Mouse (Mus musculus) spleen, postnatal 10 days (tissue): ENCODE measurements around the gene Gm20683.
"Not testable (repeated sequence)": the region's sequence is repeated elsewhere in the genome, so short reads cannot be mapped to it uniquely, and the experiment has no call there.

ENCODE experiments used
- DNase-seq, 2 experiments: peaks; one replicate each; pipeline ENCODE4 v3.0.0; 2021 to 2022; ENCODE audit warnings: low spot score in 2 of 2

Gm20683 gene

DNA sequence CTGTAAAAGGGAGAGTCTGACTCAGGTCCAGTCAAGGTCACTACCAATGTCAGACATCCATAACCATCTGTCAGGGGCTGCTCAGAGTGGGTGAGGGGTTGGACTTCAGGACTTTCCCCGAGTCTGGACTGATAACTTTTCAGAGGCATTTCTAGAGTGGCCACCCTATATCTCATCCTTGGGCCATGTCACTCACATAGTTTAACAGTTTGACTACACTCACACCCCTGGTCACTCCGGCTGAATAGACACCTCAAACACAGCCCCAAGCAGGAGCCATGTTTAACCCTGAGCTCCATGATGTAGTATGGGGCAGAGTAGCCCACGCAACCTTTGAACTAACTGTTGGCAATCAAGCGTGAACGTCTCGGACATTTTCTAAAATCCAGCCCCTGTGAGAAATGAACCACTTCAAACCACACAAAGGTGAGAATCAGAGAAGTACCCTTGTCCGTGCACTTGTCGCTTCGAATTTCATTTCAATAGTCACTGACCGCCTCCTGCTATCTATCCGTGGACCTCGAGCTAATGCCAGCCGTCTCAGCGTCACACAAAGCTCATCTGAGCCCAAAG, 32.7 kb upstream of the Gm20683 start:
- DNase-seq: no peak

GRCm38 (mm10) chr17:25873405-25874147, 32.0 kb upstream of the Gm20683 start:
- DNase-seq: no peak

DNA sequence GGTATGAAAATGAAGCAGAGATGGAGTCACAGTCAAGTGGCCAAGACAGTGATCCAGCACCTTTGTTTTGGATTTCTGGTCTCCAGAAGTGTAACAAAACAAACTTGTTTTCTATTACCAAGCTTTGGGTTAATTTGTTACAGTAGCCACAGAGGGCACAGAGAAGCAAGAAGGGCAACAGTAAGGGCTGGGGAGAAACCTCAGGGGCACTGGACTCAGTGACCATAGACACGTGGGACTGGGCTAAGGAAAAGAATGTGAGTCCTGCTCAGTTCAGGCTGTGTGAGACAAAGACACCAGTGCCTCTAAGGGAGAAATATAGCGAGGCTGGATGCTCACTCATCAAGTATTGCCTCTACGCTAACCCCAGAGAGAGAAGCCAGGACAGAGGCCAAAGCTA, 31.1 kb upstream of the Gm20683 start:
- DNase-seq: no peak

DNA sequence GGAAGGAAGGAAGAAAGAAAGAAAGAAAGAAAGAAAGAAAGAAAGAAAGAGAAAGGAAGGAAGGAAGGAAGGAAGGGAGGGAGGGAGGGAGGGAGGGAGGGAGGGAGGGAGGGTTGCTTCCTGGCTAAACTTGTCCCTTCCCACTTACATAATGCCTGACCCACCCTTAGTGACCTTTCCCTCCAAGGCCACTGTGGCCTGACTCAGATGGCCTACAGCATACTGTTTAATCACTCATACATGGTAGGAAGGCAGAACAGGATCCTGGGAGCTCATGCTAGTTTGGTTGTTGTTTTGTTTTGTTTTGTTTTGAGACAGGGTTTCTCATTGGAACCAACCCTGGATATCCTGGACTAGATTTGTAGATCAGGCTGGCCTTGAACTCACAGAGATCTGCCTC, 30.0 kb upstream of the Gm20683 start:
- DNase-seq: not testable (repeated sequence)

- no peak for DNase-seq
These were observed 28.4 kb upstream of the Gm20683 start for GRCm38 (mm10) chr17:25869954-25870353.

GRCm38 (mm10) chr17:25869498-25869897, 27.9 kb upstream of the Gm20683 start:
- no peak for DNase-seq

- DNase-seq: peak; percentile 49 to 58
These were observed 27.1 kb upstream of the Gm20683 start, which contains the start of gene Mcrip2 for GRCm38 (mm10) chr17:25868601-25869191. Gene Mcrip2, minus strand, starts transcription at chr17:25868764.

DNA sequence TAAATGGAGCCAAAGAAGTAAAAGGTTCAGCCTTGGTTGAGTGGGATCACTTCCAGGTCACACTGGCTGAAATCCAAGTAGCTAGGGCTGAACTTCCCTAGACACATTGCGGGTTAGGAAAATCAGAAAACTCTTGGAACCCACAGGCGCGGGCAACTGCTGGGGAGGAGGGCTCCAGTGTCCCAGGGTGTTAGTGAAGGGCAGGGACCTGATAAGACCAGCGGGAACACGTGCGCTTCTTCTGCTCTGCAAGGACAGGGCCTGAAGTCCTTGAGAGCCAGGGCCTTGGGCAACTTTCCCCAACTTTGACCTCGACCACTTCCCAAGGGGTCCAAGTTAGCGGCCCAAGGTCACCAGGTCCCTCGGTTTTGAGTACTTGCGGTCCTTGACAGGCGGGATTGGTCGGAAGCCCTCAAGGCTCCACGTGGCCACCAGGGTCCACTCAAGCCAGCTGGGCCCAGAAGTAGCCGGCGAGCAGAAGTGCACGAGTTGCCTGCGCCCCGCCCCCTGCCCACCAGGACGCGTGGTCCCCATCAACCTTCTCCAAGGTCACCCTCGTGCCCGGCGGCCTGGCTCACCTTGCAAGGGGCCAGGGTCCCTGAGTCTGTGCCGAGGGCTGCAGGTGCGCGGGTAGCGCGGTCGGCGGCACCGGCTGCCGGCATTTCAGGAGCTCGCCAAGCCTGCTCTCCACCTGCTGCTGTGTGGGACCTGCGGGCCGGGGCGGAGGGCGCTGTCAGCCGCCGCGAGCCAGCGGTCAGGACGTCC, 26.5 kb upstream of the Gm20683 start:
- DNase-seq: peak in 1 of 2 experiments; percentile 44

DNA sequence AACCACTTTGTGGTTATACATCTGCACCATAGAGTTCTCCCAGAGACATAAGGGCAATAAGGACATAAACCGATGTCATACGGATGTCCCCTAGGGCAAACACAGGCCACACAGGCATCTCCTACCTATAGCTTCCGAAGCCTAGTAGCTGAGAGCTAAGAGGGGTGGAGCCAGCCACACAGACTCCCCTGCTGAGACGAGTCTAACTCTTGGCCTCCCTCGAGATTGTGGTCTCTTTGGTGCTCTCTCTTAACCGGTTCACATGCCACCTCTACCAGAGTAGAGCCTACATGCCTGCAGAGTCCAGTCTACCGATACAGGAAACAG, 25.9 kb upstream of the Gm20683 start:
- DNase-seq: no peak

- DNase-seq: no peak
These were observed 24.6 kb upstream of the Gm20683 start for GRCm38 (mm10) chr17:25866172-25866571.

DNA sequence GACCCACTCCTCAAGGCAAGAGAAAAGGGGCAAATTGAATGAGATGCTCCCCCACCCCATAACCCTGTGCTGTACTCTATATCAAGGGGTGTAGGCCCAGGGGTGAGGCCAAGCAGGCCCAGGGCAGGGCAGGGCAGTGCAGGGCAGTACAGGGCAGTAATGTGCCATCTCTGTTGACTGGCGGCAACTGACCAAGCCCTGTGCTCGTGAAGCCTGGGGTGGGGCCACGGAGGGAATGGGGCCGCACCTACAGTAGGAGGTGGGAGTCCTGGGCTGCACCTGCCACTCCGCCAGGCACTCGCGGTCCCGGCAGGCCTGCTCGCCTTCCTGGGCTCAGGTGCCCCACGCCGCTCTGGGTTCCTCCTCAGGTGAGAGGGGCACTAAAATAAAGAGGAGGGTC, 23.7 kb upstream of the Gm20683 start:
- no peak for DNase-seq

- no peak for DNase-seq
These were observed 22.7 kb upstream of the Gm20683 start for GRCm38 (mm10) chr17:25864311-25864710.

- DNase-seq: no peak
These were observed 22.1 kb upstream of the Gm20683 start for GRCm38 (mm10) chr17:25863681-25864080.

GRCm38 (mm10) chr17:25861704-25862612, 20.4 kb upstream of the Gm20683 start:
- no peak for DNase-seq

DNA sequence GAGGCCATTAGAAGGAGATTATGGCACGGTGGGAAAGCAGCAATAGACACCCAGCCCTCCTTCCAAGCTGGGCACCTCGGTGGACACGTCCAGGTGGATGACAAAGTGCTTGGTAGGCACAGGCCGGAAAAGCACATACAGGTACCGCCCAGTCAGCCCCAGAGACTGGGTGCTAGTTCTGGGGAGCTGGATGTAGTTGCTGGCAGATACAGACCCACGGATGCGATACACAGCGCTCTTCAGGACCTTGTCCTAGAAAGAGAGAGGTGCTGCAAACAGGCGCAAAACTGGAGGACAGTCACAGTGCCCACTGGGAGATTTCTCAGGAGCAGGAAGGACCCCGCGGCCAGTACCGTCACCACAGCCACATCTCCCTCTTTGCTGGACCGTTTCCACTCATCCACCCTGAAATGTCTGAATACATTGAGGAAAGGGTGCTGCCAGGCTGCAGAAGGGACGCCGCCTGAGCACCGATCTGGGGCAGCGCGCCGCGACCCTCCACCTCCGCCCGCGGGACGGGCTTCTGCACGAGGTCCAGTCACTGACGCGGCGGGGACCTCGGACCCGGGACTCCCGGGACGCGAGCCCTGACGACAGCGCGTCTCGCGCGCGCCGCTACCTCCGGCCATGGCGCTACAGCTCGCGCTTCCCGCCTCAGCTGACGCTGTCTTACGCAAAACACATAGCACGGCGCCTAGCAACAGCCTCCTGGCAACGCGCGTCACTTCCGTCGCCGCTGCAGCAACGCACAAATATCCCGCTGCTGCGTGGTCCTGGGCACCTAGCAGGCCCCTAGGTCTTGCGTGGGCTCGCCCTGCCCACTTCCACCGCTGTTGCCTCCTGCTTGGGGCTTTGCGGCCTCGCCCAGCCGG, 19.5 kb upstream of the Gm20683 start, which contains the start of gene Wdr90:
TSS of gene Wdr90 (minus strand) at position 670 of the 872 bp plus-strand sequence.
- peak; percentile 81 to 92 for DNase-seq

GRCm38 (mm10) chr17:25860229-25860628, 18.7 kb upstream of the Gm20683 start:
- DNase-seq: no peak

GRCm38 (mm10) chr17:25844396-25844901, 2.9 kb upstream of the Gm20683 start, which contains the start of gene Rhot2:
Gene Rhot2, minus strand, starts transcription at chr17:25844851.
- peak; percentile 86 to 97 for DNase-seq

DNA sequence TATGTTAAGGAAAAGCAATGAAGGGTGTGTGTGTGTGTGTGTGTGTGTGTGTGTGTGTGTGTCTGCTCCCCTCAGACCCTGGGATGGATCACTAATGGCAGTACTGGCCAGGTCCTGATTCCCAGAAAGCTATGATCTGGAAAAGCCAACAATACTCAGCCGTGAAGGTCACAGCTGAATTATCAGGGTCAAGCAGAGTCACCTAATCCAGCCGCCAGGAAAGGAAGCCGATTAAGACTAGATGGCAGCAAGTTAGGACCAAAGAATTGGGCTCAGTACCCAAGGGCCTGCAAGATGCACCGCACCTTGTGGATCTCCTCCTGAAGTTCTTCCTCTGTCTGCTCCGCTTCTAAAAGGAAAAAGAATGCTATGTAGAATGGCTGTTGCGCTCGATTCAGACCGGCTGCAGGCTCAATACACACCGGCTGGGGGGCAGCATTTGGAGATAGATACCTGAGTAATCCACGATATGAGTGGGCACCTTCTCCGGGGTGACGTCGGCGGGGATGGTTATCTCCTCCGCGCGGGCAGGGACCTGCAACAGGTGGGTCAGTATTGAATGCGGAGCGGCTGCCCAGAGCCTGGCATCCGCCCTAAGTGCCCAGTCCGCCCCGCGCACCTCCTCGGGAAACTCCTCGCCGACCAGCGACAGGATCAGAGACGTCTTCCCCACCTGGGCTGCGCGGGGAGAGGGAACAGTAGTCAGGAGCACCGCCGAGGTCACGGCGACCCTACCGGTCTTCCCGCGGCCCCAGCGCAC, 2.3 kb upstream of the Gm20683 start:
- no peak for DNase-seq

DNA sequence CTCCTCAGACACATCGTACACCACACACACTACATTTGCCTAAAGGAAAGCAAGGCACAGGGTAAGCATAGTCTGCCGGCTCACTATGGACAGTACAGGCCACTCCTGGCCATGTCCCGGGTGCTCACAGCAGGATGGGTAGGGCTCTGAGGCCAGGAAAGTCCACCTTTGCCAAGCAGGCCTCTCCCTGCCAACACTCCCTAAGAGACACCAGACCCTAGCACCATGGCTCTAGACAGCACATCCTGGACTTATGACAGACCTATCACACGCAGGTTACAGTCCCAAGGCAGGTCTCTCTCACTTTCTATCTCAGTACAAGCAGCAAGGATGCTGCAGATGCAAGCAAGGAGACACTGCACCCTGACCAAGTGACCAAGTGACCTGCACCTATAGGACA, 1.6 kb upstream of the Gm20683 start:
- DNase-seq: no peak
